Mouse (Mus musculus): Measurements from ENCODE around the gene Thsd7a. TPM values are rescaled to one million over a fixed set of nuclear protein-coding genes. Genes with fewer than 3 reads are reported as not detected.

The Thsd7a gene
- polyA plus RNA-seq, 1 experiment from 2014 or later: 3.4 TPM

DNA sequence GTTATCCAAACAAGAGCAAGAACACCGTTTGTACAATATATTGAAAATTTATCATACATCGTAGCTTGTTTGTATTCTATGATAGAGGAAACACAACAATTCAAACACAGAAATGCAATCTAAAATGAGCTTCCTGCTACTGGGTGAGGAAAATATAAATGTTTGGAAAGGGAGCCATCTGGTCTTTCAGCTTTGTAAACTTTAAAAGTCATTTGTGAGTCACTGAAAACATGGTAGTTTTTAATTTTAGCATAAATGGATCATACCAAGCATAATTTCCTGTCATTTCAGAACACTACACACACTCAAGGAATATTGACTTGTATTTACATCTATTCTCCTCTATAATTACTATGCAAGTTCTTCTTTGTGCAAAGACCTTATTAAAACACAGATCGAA lies 363.6 kb downstream of the Thsd7a start:
- no peak overlapping the region for H3K9ac ChIP-seq
- no peaks in the 10 kb centered on the region for H3K27me3 ChIP-seq (replicated peaks)
- no peaks in the 10 kb centered on the region for H3K9me3 ChIP-seq (replicated peaks)
- no peak overlapping the region for H3K4me2 ChIP-seq
- H3K36me3 ChIP-seq: no peaks in the 10 kb centered on the region
- no peak for ATAC-seq (ENCODE audit: insufficient number of reproducible peaks, low FRiP score)
- H3K27ac ChIP-seq (ENCODE audit: poor library complexity, severe bottlenecking): no peak overlapping the region
- H3K4me3 ChIP-seq: no peak overlapping the region
- no peaks in the 10 kb centered on the region for H3K4me1 ChIP-seq (replicated peaks)
- 62% methylated on average over 3 of the region's 3 CpGs for WGBS

DNA sequence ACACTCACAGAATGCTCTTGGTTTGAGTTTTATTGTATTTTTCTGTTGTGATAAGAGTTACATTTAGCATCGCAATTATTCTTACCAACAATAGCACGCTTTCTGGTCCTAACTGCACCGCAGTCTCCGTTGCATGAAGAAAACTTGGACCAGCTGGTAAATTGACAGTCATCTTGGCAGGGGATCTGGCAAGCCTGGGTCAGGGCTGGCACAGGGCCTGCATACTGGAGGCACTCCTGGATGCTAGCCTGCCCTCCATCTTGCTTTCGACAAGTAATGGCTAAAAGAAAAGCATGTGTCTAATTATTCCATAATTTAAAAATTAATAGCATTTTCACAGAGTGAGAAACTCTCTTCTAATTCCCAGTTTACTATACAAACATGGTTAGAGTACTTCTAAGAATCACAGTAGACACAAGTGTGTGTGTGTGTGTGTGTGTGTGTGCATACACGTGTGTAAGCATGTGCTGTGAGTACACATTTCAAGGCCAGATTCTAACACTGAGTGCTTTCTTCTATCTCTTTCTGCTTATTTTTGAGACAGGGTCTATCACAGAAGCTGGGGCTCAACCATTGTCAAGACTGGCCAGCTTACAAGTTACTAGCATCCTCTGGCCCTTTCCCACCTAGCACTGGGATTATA lies 368.0 kb downstream of the Thsd7a start:
- no peak overlapping the region for H3K4me2 ChIP-seq
- ATAC-seq (ENCODE audit: insufficient number of reproducible peaks, low FRiP score): no peak
- 81% methylated on average over 6 of the region's 6 CpGs for WGBS

DNA sequence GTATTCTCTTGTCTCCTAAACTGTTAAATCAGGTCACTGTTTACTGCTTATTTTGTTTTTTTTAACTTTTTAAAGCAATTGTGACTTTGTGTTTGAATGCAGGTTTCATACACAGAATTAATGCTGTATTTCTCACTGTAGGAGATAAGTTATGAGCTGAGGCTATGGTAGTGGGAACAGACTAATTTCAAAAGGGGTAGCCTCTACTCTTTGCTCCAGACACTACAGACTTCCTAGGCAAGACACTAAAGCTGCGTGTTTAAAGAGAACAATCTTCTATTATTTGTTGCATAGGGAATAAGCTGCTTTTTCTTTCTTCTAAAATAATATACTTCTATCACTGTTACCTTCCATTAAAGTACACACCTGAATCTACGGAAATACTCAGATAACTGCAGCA lies 368.5 kb downstream of the Thsd7a start:
- H3K36me3 ChIP-seq: no peaks in the 10 kb centered on the region
- H3K4me2 ChIP-seq: no peak overlapping the region
- no peaks in the 10 kb centered on the region for H3K9me3 ChIP-seq (replicated peaks)
- H3K9ac ChIP-seq: no peak overlapping the region
- ATAC-seq (ENCODE audit: insufficient number of reproducible peaks, low FRiP score): no peak
- no peak overlapping the region for H3K27ac ChIP-seq (ENCODE audit: poor library complexity, severe bottlenecking)
- no peaks in the 10 kb centered on the region for H3K27me3 ChIP-seq (replicated peaks)
- H3K4me3 ChIP-seq: no peak overlapping the region
- no peaks in the 10 kb centered on the region for H3K4me1 ChIP-seq (replicated peaks)
- 85% methylated on average over 2 of the region's 2 CpGs for WGBS

More for the DNA sequence above, 368.0 kb downstream of the Thsd7a start:
- H3K9ac ChIP-seq: no peak overlapping the region
- no peaks in the 10 kb centered on the region for H3K9me3 ChIP-seq (replicated peaks)
- H3K27ac ChIP-seq (ENCODE audit: poor library complexity, severe bottlenecking): no peak overlapping the region
- H3K36me3 ChIP-seq: no peaks in the 10 kb centered on the region
- H3K27me3 ChIP-seq (replicated peaks): no peaks in the 10 kb centered on the region
- no peaks in the 10 kb centered on the region for H3K4me1 ChIP-seq (replicated peaks)
- no peak overlapping the region for H3K4me3 ChIP-seq

DNA sequence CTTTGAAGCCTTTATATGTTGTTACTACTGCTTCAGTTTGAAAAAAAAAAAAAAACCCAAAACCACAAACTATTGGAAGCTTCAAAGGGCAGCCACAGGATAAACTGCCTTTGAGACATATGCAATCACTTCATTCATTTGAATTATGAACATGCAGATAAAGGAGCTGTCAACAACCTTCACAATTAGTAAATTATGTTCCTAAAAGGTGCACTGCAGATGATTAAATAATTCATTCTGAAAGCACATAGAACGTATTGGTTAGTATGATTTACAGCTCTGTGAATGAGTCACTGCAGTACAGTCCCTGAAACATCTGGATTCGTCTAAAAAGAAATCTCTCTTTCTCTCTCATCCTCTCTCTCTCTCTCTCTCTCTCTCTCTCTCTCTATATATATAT lies 390.5 kb downstream of the Thsd7a start:
- ATAC-seq (ENCODE audit: insufficient number of reproducible peaks, low FRiP score): no peak
- no peak overlapping the region for H3K27ac ChIP-seq (ENCODE audit: poor library complexity, severe bottlenecking)
- no peak overlapping the region for H3K4me3 ChIP-seq
- no peaks in the 10 kb centered on the region for H3K27me3 ChIP-seq (replicated peaks)
- H3K9ac ChIP-seq: no peak overlapping the region
- H3K9me3 ChIP-seq (replicated peaks): peaks cover 5% of the 10 kb centered on the region; the same call in 1 of the 2 replicates
- 48% methylated on average over 2 of the region's 2 CpGs for WGBS
- H3K36me3 ChIP-seq: no peaks in the 10 kb centered on the region
- H3K4me2 ChIP-seq: no peak overlapping the region
- H3K4me1 ChIP-seq (replicated peaks): no peaks in the 10 kb centered on the region

DNA sequence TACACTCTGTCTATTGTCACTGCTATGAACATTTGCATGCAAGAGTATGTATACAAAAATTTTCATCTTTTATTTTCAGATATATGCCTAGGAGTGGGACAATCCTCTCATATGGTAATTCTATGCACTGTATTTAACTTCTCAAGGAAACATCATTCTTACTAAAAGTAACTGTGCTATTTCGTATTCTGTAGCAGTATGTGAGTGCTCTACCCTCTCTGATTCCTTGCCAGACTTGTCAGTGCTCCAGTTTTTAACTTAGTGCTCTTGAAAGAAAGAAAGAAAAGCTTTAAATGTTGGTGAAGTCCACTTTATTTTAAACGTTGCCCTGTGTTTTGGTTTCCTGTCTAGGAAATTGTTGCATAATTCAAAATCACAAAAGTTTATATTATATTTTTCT lies 395.6 kb downstream of the Thsd7a start:
- no peak overlapping the region for H3K4me3 ChIP-seq
- ATAC-seq (ENCODE audit: insufficient number of reproducible peaks, low FRiP score): no peak
- H3K36me3 ChIP-seq: no peaks in the 10 kb centered on the region
- H3K9ac ChIP-seq: no peak overlapping the region
- H3K9me3 ChIP-seq (replicated peaks): peaks cover 5% of the 10 kb centered on the region; the same call in 1 of the 2 replicates
- no peaks in the 10 kb centered on the region for H3K27me3 ChIP-seq (replicated peaks)
- 69% methylated on average over 2 of the region's 2 CpGs for WGBS
- H3K27ac ChIP-seq (ENCODE audit: poor library complexity, severe bottlenecking): no peak overlapping the region
- no peak overlapping the region for H3K4me2 ChIP-seq
- H3K4me1 ChIP-seq (replicated peaks): no peaks in the 10 kb centered on the region

DNA sequence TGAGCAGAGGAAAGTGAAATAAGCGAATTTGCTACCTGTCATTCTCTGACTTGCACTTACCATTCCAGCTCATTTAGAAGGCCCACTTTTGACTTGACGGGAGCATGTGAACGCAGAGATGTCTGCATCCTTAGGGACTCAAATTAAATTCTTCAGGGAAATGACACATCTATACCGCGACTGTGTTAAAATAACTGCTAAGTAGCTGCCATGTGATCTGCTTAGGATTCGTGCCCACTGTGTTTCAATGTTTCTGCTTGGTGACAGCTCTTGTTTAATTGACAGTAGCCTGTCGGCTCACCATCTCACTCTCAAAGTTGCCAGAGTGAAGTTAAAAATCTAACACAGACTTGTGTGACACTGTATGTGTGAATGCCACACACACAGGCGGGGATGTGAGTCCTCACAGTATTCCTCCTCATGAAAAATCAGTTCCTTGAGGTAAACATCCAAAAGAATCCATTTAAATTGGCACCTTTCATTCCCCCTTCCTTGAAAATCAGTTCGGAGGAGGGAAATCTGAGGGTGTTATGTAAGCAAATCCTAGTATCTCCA lies 397.0 kb downstream of the Thsd7a start:
- 69% methylated on average over 9 of the region's 9 CpGs for WGBS
- H3K9me3 ChIP-seq (replicated peaks): peaks cover 5% of the 10 kb centered on the region; the same call in 1 of the 2 replicates
- H3K4me2 ChIP-seq: no peak overlapping the region
- no peak overlapping the region for H3K27ac ChIP-seq (ENCODE audit: poor library complexity, severe bottlenecking)
- no peak overlapping the region for H3K9ac ChIP-seq
- no peaks in the 10 kb centered on the region for H3K36me3 ChIP-seq
- ATAC-seq (ENCODE audit: insufficient number of reproducible peaks, low FRiP score): no peak
- no peaks in the 10 kb centered on the region for H3K27me3 ChIP-seq (replicated peaks)
- no peak overlapping the region for H3K4me3 ChIP-seq
- no peaks in the 10 kb centered on the region for H3K4me1 ChIP-seq (replicated peaks)

DNA sequence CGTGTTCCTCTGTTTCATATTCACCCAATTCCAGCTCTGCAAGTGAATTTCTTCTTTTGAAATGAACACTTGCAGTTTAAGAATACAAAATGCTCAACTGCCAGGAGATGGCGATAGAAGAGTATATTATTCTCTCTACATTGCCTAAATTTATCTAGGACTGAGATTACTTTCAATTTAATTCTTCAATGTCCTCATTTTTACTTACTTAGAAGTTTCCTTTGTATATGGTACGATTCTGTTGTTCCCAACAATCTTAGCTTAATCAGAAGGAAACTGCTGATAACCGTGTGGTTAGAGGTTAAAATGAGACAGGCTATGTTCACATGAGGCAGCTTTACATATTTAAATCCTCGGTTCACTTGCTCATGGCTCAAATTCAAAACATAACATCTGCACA lies 398.5 kb downstream of the Thsd7a start:
- Histone ChIP-seq H3K9me3 (replicated peaks) (no peaks in the 10 kb centered on the region), H3K27ac (ENCODE audit: poor library complexity, severe bottlenecking) (no peak overlapping the region), H3K9ac (no peak overlapping the region), H3K4me2 (no peak overlapping the region), H3K27me3 (replicated peaks) (no peaks in the 10 kb centered on the region), H3K36me3 (no peaks in the 10 kb centered on the region), H3K4me3 (no peak overlapping the region), H3K4me1 (replicated peaks) (no peaks in the 10 kb centered on the region)
- 42% methylated on average over 5 of the region's 5 CpGs for WGBS
- ATAC-seq (ENCODE audit: insufficient number of reproducible peaks, low FRiP score): no peak

DNA sequence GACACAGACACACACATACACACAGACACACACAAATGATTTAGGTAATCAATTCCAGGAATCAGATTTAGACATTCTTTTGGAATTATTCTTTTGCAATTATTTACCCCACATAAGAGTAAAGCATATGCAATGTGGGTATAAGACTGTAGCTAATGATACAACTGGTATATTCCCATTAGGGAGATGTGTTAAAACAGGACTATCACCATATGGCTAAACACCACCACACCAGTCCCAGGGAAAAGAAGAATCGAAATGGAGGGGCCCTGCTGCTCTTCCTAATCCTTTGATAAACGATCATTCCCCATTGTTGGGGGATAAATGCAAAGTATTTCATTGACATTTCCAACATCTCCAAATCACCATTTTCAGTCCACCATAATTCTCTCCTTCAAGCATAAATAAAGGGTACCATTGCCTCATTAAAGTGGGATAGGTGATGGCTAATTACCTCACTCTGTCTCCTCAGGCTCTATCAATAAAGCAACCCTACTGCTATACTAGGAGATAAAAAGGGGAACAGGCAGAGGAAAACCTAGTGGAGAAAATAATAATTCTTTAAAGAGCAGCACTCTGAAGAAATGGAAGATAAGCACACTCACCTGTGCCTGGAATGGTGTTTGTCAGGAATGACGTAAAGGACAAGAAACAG lies 400.0 kb downstream of the Thsd7a start:
- no peak overlapping the region for H3K4me3 ChIP-seq
- WGBS: 65% methylated on average over 3 of the region's 3 CpGs
- H3K4me1 ChIP-seq (replicated peaks): no peaks in the 10 kb centered on the region
- ATAC-seq (ENCODE audit: insufficient number of reproducible peaks, low FRiP score): no peak
- no peaks in the 10 kb centered on the region for H3K27me3 ChIP-seq (replicated peaks)
- no peaks in the 10 kb centered on the region for H3K9me3 ChIP-seq (replicated peaks)
- H3K27ac ChIP-seq (ENCODE audit: poor library complexity, severe bottlenecking): no peak overlapping the region
- no peaks in the 10 kb centered on the region for H3K36me3 ChIP-seq
- no peak overlapping the region for H3K4me2 ChIP-seq
- H3K9ac ChIP-seq: no peak overlapping the region

DNA sequence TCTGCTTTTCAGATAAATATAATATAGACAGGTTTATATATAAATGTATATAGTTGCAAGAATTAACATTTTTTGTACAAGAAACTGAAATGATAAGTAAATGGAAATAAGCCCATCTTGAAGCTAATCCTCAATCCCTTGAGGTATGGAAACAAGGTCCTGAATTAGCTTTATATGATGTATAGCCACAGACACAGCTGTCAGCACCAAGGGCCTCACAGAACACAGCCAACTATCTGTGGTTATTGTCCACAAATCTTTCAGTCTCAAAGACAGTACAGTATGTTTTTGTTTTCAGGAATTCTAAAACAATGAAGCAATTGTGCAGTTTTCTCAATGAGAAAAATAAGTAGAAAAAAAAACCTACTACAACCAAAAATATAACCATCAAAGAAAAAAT lies 400.5 kb downstream of the Thsd7a start:
- Histone ChIP-seq H3K4me2 (no peak overlapping the region), H3K4me1 (replicated peaks) (no peaks in the 10 kb centered on the region), H3K9ac (no peak overlapping the region), H3K4me3 (no peak overlapping the region), H3K9me3 (replicated peaks) (no peaks in the 10 kb centered on the region), H3K27ac (ENCODE audit: poor library complexity, severe bottlenecking) (no peak overlapping the region), H3K27me3 (replicated peaks) (no peaks in the 10 kb centered on the region), H3K36me3 (no peaks in the 10 kb centered on the region)
- ATAC-seq (ENCODE audit: insufficient number of reproducible peaks, low FRiP score): no peak

DNA sequence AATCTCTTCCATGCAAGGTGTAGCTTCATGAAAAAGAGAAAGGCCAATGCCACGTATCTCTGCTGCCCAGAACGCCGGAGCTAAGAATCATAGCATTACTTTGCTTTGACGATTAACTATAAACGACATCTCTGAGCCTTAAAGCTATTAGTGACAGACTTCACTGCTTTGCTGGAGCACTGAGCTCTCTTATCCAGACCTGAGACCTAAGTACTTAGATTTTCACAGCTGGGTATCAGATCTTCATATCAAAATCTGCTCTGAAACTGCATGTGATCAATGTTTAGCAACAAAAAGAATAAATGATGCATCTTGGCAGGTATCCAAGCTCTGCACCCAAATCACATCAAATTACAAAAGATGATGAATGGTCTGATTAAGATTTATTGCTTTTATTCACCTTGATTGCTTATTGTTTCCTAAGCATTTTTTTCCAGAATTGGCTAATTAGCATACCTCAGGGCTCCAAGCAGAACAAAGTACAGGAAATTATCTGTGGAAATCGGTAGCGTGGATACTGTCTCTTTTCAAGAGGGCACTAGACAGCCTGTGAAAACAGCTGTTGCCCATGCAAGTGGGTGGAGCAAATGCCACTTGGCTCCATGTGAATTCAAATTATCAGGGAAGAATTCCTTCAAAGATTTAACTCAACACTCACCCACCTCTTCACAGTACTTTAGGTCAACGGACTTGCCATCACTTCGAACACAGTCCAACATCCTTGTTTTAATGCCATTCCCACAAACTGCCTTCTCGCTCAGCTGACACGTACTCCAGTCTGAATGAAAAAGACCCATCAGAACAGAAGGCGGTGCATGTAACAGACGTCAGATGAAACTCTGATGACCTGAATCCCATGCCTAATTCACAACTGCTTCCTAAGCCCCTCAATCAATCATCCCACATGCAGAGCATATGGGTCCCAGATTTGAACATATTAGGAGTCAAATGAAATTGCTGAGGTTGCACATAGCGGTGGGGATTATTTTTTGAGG lies 412.3 kb downstream of the Thsd7a start:
- no peak overlapping the region for H3K9ac ChIP-seq
- H3K9me3 ChIP-seq (replicated peaks): no peaks in the 10 kb centered on the region
- WGBS: 70% methylated on average over 14 of the region's 14 CpGs
- no peak overlapping the region for H3K4me2 ChIP-seq
- no peaks in the 10 kb centered on the region for H3K36me3 ChIP-seq
- ATAC-seq (ENCODE audit: insufficient number of reproducible peaks, low FRiP score): no peak
- H3K4me3 ChIP-seq: no peak overlapping the region
- H3K4me1 ChIP-seq (replicated peaks): no peaks in the 10 kb centered on the region
- no peaks in the 10 kb centered on the region for H3K27me3 ChIP-seq (replicated peaks)
- H3K27ac ChIP-seq (ENCODE audit: poor library complexity, severe bottlenecking): no peak overlapping the region
